Mouse (Mus musculus) hindbrain, embryonic 11.5 days (tissue): ENCODE data around the gene Ccn5. TPM values are rescaled to one million over a fixed set of nuclear protein-coding genes. Genes with fewer than 3 reads are reported as not detected.

Experiments
- ATAC-seq: fragments of 200-750 bp; cut with Nextera tagmentation; 2 replicates; pipeline ENCODE4 v1.8.0; 2017; ENCODE audit warnings: mild to moderate bottlenecking, moderate TSS enrichment, moderate library complexity; ENCODE audit not compliant: low FRiP score
- DNase-seq: peaks from one replicate; pipeline ENCODE4 v3.0.0-alpha.2; 2015; ENCODE audit warnings: low spot score
- H3K27ac ChIP-seq: fragments of 300-500 bp; sonication (generic); 2 replicates; pipeline ENCODE4 v1.5.1; 2014; ENCODE audit warnings: mild to moderate bottlenecking, low read depth, low read length
- H3K27me3 ChIP-seq: fragments of 300-500 bp; sonication (generic); 2 replicates; pipeline ENCODE4 v1.6.1; 2014; ENCODE audit warnings: mild to moderate bottlenecking, low read length, moderate library complexity, mixed read lengths; ENCODE audit not compliant: control insufficient read depth, insufficient read depth
- H3K36me3 ChIP-seq: fragments of 300-500 bp; sonication (generic); 2 replicates; pipeline ENCODE4 v1.6.1; 2014; ENCODE audit warnings: mild to moderate bottlenecking, low read length, moderate library complexity, mixed read lengths; ENCODE audit not compliant: control insufficient read depth, insufficient read depth
- H3K4me1 ChIP-seq: fragments of 300-500 bp; sonication (generic); replicated peaks from 2 replicates; pipeline ENCODE4 v1.6.1; 2014; ENCODE audit warnings: low read length, mixed read lengths; ENCODE audit not compliant: control insufficient read depth, insufficient read depth
- H3K4me2 ChIP-seq: fragments of 300-500 bp; sonication (generic); replicated peaks from 2 replicates; pipeline ENCODE4 v1.6.1; 2014; ENCODE audit warnings: mild to moderate bottlenecking, low read depth, low read length
- H3K4me3 ChIP-seq: fragments of 300-500 bp; sonication (generic); 2 replicates; pipeline ENCODE4 v1.5.1; 2014; ENCODE audit warnings: low read depth, low read length
- H3K9ac ChIP-seq: fragments of 300-500 bp; sonication (generic); 2 replicates; pipeline ENCODE4 v1.6.1; 2014; ENCODE audit warnings: low read depth, low read length
- H3K9me3 ChIP-seq: fragments of 300-500 bp; sonication (generic); 2 replicates; pipeline ENCODE4 v1.6.1; 2016; ENCODE audit warnings: low read length; ENCODE audit not compliant: control insufficient read depth
- WGBS: fragments of 180-500 bp; shearing (Covaris S2); extraction: QIAGEN DNeasy Blood & Tissue Kit; methylation state at CpG from one replicate; pipeline ENCODE4 v1.1.7; 2014; 5-methylcytosine and 5-hydroxymethylcytosine counted together
- polyA plus RNA-seq: library from polyadenylated mRNA; unstranded; fragments of >200 nt; fragmentation: Nextera tagmentation; extraction: Ambion mirVana; gene quantifications from 2 replicates; pipeline ENCODE4 v1.2.1, GENCODE M21; 2014

The Ccn5 gene
- polyA plus RNA-seq, 1 experiment from 2014 or later, result 0.19 TPM

- H3K27ac ChIP-seq, result no peak overlapping the region
- 75% methylated on average over 7 of the region's 7 CpGs for WGBS
- H3K4me1 ChIP-seq, result no peaks in the 10 kb centered on the region
- H3K27me3 ChIP-seq, result no peaks in the 10 kb centered on the region
- ATAC-seq, result no peak
- no peaks in the 10 kb centered on the region for H3K9me3 ChIP-seq
- H3K9ac ChIP-seq, result no peak overlapping the region
- H3K4me3 ChIP-seq, result no peak overlapping the region
- H3K4me2 ChIP-seq, result no peak overlapping the region
- no peaks in the 10 kb centered on the region for H3K36me3 ChIP-seq
- DNase-seq, result no peak
These were observed 22.2 kb upstream of the Ccn5 start for GRCm38 (mm10) chr2:163798411-163798810.

- Histone ChIP-seq H3K4me1 (no peaks in the 10 kb centered on the region), H3K27me3 (no peaks in the 10 kb centered on the region), H3K27ac (no peak overlapping the region), H3K36me3 (no peaks in the 10 kb centered on the region), H3K4me3 (no peak overlapping the region), H3K9ac (no peak overlapping the region), H3K9me3 (no peaks in the 10 kb centered on the region), H3K4me2 (no peak overlapping the region)
- 46% methylated on average over 3 of the region's 3 CpGs for WGBS
- ATAC-seq, result no peak
- DNase-seq, result no peak
These were observed 19.8 kb upstream of the Ccn5 start for GRCm38 (mm10) chr2:163800832-163801231.

- Histone ChIP-seq H3K4me3 (no peak overlapping the region), H3K27ac (no peak overlapping the region), H3K9ac (no peak overlapping the region), H3K4me1 (no peaks in the 10 kb centered on the region), H3K36me3 (no peaks in the 10 kb centered on the region), H3K4me2 (no peak overlapping the region), H3K9me3 (no peaks in the 10 kb centered on the region), H3K27me3 (no peaks in the 10 kb centered on the region)
- ATAC-seq (no peak), DNase-seq (no peak)
- WGBS, result 85% methylated on average over 5 of the region's 5 CpGs
These were observed 19.3 kb upstream of the Ccn5 start for GRCm38 (mm10) chr2:163801406-163801805.

- DNase-seq, result no peak
- Histone ChIP-seq H3K27me3 (no peaks in the 10 kb centered on the region), H3K36me3 (no peaks in the 10 kb centered on the region), H3K4me1 (no peaks in the 10 kb centered on the region), H3K4me2 (no peak overlapping the region), H3K9me3 (no peaks in the 10 kb centered on the region), H3K9ac (no peak overlapping the region), H3K4me3 (no peak overlapping the region), H3K27ac (no peak overlapping the region)
- WGBS, result 79% methylated on average over 5 of the region's 5 CpGs
- no peak for ATAC-seq
These were observed 16.8 kb upstream of the Ccn5 start for GRCm38 (mm10) chr2:163803838-163804237.

- no peak for ATAC-seq
- Histone ChIP-seq H3K4me2 (no peak overlapping the region), H3K36me3 (no peaks in the 10 kb centered on the region), H3K4me1 (no peaks in the 10 kb centered on the region), H3K27me3 (no peaks in the 10 kb centered on the region), H3K9me3 (no peaks in the 10 kb centered on the region), H3K27ac (no peak overlapping the region), H3K4me3 (no peak overlapping the region), H3K9ac (no peak overlapping the region)
- 88% methylated on average over 4 of the region's 4 CpGs for WGBS
- no peak for DNase-seq
These were observed 11.5 kb upstream of the Ccn5 start for GRCm38 (mm10) chr2:163809166-163809565.

GRCm38 (mm10) chr2:163809704-163810103 is 11.0 kb upstream of the Ccn5 start:
- DNase-seq, result no peak
- Histone ChIP-seq H3K4me3 (no peak overlapping the region), H3K4me2 (no peak overlapping the region), H3K9me3 (no peaks in the 10 kb centered on the region), H3K27me3 (no peaks in the 10 kb centered on the region), H3K4me1 (no peaks in the 10 kb centered on the region), H3K27ac (no peak overlapping the region), H3K36me3 (no peaks in the 10 kb centered on the region), H3K9ac (no peak overlapping the region)
- ATAC-seq, result no peak
- whole genome bisulfite sequencing, result 60% methylated on average over 7 of the region's 7 CpGs

- Histone ChIP-seq H3K4me3 (no peak overlapping the region), H3K27me3 (no peaks in the 10 kb centered on the region), H3K27ac (no peak overlapping the region), H3K4me2 (no peak overlapping the region), H3K36me3 (no peaks in the 10 kb centered on the region), H3K9ac (no peak overlapping the region), H3K4me1 (no peaks in the 10 kb centered on the region), H3K9me3 (no peaks in the 10 kb centered on the region)
- ATAC-seq, result no peak
- 62% methylated on average over 5 of the region's 5 CpGs for WGBS
- DNase-seq, result no peak
These were observed 7.6 kb upstream of the Ccn5 start for GRCm38 (mm10) chr2:163813077-163813476.

- WGBS, result 84% methylated on average over 9 of the region's 9 CpGs
- Histone ChIP-seq H3K27me3 (no peaks in the 10 kb centered on the region), H3K4me3 (no peak overlapping the region), H3K4me1 (no peaks in the 10 kb centered on the region), H3K4me2 (no peak overlapping the region), H3K36me3 (no peaks in the 10 kb centered on the region), H3K27ac (no peak overlapping the region), H3K9ac (no peak overlapping the region), H3K9me3 (no peaks in the 10 kb centered on the region)
- DNase-seq, result no peak
- ATAC-seq, result no peak
These were observed 5.8 kb upstream of the Ccn5 start for GRCm38 (mm10) chr2:163814739-163815465.

- Histone ChIP-seq H3K36me3 (no peaks in the 10 kb centered on the region), H3K9me3 (no peaks in the 10 kb centered on the region), H3K27ac (no peak overlapping the region), H3K4me2 (no peak overlapping the region), H3K27me3 (no peaks in the 10 kb centered on the region), H3K4me1 (no peaks in the 10 kb centered on the region), H3K9ac (no peak overlapping the region), H3K4me3 (no peak overlapping the region)
- DNase-seq (peak; percentile 82), ATAC-seq (no peak)
- 11% methylated on average over 4 of the region's 4 CpGs for WGBS
These were observed 2.6 kb downstream of the Ccn5 start for GRCm38 (mm10) chr2:163823248-163823647.
